Mouse (Mus musculus) lung, postnatal 14 days (tissue): ENCODE data around the gene Plod2.
A peak's percentile ranks its signal among the peaks of the same experiment; 100 is the strongest.

ENCODE experiments used
- DNase-seq: peaks from one replicate; pipeline ENCODE4 v3.0.0; 2021

Plod2 gene

DNA sequence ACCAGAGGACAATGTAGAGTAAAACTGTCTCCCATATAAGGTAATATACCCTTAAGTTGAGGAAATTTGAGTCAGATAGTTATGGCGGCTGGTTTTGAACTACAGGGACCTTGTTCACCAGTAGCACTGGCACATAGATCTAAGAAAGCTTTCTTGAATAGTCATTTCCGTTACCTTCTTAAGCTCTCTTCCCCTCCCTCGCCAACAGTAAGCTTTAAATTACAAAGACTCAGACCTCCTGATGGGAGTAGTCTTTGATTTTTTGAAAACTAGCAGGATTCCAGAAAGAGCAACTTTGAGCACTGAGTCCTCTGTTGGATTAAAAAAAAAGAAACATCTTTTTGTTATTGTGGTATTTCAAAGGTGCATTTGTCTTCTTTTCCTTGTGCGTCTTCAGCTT lies 61.5 kb downstream of the Plod2 start:
- DNase-seq, result no peak

- peak; percentile 73 for DNase-seq
Measured at GRCm38 (mm10) chr9:92610628-92611267, 68.7 kb downstream of the Plod2 start.

DNA sequence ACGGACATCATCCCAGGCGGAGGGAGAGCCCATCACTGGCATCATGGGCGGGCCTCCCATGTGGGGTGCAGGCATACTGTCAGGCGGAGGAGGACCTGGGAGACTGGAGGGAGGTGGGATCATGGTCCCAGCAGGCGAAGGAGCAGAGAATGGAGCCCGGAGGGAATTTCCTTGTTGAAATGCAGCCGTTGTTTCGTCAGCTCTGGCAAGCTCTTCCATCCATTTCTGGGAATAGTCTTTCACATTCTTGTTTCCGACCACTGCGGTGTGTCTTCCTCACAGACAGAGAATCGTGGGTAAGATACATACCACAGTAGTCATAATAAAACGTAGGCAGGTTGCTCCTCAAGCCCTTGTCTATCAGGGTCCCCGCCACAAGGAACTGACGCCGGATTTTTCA lies 70.6 kb downstream of the Plod2 start:
- no peak for DNase-seq

GRCm38 (mm10) chr9:92613206-92613605 lies 71.2 kb downstream of the Plod2 start:
- DNase-seq, result peak; percentile 18

DNA sequence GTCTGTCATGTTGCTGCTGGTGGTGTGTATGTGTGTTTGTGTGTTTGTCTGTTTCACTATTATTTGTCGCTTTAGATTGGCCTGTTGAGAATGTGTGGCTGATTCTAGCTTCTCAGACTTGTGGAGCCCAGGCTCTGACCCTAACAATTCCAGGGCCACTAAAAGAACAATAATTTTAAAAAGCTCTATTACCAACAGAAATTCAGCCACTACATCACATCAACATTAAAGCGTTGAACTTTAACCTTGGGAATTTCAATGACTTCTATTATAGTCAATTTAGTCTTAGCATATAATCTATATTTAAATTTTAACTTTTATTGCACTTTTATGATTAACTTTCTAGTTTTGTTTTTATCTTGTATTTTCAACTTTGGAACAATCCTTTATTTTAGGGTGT lies 74.4 kb downstream of the Plod2 start:
- no peak for DNase-seq

GRCm38 (mm10) chr9:92617376-92617775 lies 75.4 kb downstream of the Plod2 start:
- DNase-seq, result peak; percentile 21

- no peak for DNase-seq
Measured at GRCm38 (mm10) chr9:92620088-92620487, 78.1 kb downstream of the Plod2 start.

DNA sequence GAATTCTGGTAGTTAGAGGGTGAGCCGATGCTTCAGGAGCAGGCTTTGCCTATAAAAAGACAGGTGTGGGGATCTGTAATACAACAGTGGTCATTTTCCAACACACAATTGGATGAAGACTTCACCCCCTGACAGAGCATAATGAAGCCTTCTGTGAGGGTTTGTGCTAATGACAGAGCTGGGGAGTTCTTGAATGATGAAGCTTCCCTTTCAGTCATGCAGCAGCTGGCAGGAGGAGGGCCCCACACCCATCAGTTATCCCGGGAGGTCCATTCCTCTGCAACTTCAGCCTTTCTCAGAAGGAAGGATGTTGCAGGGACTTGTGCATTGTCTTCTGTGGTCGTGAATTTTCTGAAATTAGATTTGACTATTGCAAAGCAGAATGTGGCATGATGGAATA lies 79.2 kb downstream of the Plod2 start:
- DNase-seq, result no peak

GRCm38 (mm10) chr9:92621878-92622282 lies 79.9 kb downstream of the Plod2 start:
- no peak for DNase-seq

GRCm38 (mm10) chr9:92634792-92635191 lies 92.8 kb downstream of the Plod2 start:
- no peak for DNase-seq

DNA sequence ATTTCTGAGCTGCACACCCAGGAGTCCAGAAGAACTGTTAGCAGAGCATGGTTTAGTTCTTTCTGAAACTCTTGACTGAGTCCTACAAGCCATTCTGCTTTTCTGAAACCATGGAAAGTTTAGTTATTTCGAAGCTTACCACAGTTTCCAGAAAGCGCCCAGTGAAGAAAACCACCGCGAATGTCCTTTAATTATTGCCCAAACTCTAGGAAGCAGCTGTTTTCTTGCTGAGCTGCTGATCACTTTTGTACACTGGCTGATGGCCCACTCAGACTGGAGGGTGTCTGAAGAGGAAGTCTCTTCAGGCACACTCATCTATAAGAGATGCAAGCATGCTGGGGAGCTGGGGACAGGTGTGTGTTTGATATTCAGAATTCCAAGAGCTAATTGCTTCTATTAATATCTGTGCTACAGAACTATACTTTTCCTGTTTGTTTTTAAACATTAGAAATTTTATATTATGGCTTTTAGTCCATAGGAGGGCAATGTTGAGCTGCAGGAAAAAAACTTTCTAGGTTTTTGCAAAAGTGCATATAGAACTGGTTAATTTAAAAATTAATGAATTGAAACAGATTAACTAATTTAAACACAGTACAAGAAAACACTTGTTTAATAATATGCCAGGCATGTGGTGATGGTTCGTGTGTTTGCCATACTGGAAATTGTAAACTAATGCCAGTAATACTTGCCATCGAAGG lies 97.3 kb downstream of the Plod2 start:
- peak; percentile 21 for DNase-seq

DNA sequence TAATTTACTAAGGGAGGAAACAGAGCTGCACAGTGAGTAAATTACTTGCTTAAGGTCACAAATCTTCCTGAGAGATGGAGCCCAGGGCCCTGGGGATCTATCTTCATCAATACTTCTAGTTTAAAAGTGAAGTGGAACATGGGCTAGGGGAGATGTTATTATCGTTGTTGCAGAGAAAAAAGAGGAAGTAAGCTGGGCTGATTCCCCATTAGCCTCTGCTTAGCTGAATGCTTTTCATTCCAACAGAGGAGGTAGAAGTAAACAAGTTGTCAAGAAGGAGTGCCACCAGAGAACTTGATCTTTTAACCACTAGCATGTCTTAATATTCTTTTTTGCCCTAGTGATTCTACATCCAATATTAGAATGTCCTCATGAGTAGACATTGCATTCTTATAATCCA lies 99.7 kb downstream of the Plod2 start:
- no peak for DNase-seq
